Mouse (Mus musculus) kidney, embryonic 15.5 days (tissue): Measurements from ENCODE around the gene Zfp981. TPM values are rescaled to one million over a fixed set of nuclear protein-coding genes. Genes with fewer than 3 reads are reported as not detected.
"Not testable (repeated sequence)": the region's sequence is repeated elsewhere in the genome, so short reads cannot be mapped to it uniquely, and the experiment has no call there.

Source experiments
- ATAC-seq: fragments of 200-750 bp; cut with Nextera tagmentation; replicated peaks from 2 replicates; pipeline ENCODE4 v1.8.0; 2017; ENCODE audit warnings: moderate TSS enrichment; ENCODE audit not compliant: low FRiP score
- H3K27ac ChIP-seq: fragments of 300-500 bp; sonication (generic); 2 replicates; pipeline ENCODE4 v1.5.1; 2015; ENCODE audit warnings: mild to moderate bottlenecking, inconsistent platforms
- H3K27me3 ChIP-seq: fragments of 300-500 bp; sonication (generic); 2 replicates; pipeline ENCODE4 v1.6.1; 2015; ENCODE audit warnings: inconsistent platforms
- H3K36me3 ChIP-seq: fragments of 300-500 bp; sonication (generic); 2 replicates; pipeline ENCODE4 v1.6.1; 2015; ENCODE audit warnings: inconsistent platforms
- H3K4me1 ChIP-seq: fragments of 300-500 bp; sonication (generic); 2 replicates; pipeline ENCODE4 v1.6.1; 2015; ENCODE audit warnings: inconsistent platforms
- H3K4me2 ChIP-seq: fragments of 300-500 bp; sonication (generic); 2 replicates; pipeline ENCODE4 v1.6.1; 2015; ENCODE audit warnings: moderate library complexity, mild to moderate bottlenecking, inconsistent platforms
- H3K4me3 ChIP-seq: fragments of 300-500 bp; sonication (generic); replicated peaks from 2 replicates; pipeline ENCODE4 v1.5.1; 2015; ENCODE audit warnings: mild to moderate bottlenecking, inconsistent platforms
- H3K9ac ChIP-seq: fragments of 300-500 bp; sonication (generic); 2 replicates; pipeline ENCODE4 v1.6.1; 2015; ENCODE audit warnings: mild to moderate bottlenecking, inconsistent platforms
- H3K9me3 ChIP-seq: fragments of 300-500 bp; sonication (generic); replicated peaks from 2 replicates; pipeline ENCODE4 v1.6.1; 2016; ENCODE audit warnings: inconsistent platforms
- WGBS: fragments of 180-500 bp; shearing (Covaris S2); methylation state at CpG from one replicate; pipeline ENCODE4 v1.1.7; 2015; ENCODE audit warnings: mixed read lengths; 5-methylcytosine and 5-hydroxymethylcytosine counted together
- polyA plus RNA-seq: library from polyadenylated mRNA; unstranded; fragments of >200 nt; fragmentation: Nextera tagmentation; extraction: Ambion mirVana; gene quantifications from 2 replicates; pipeline ENCODE4 v1.2.1, GENCODE M21; 2015

Zfp981 gene
- 0.06 TPM in 1 of 2 replicates, not detected in the other for polyA plus RNA-seq

- not testable (repeated sequence) for H3K4me2 ChIP-seq, ATAC-seq, H3K4me1 ChIP-seq, H3K9ac ChIP-seq, H3K36me3 ChIP-seq, H3K27me3 ChIP-seq, H3K27ac ChIP-seq, H3K4me3 ChIP-seq
- WGBS = 88% methylated on average over 4 of the region's 4 CpGs
- H3K9me3 ChIP-seq = peaks cover 31% of the 10 kb centered on the region
Observed at GRCm38 (mm10) chr4:146501727-146502126, at the start of gene Zfp981. Zfp981 (plus strand) TSS chr4:146502027.

- not testable (repeated sequence) for H3K4me2 ChIP-seq, H3K27me3 ChIP-seq, H3K4me1 ChIP-seq, ATAC-seq, H3K9ac ChIP-seq, H3K4me3 ChIP-seq, H3K36me3 ChIP-seq, H3K27ac ChIP-seq
- 84% methylated on average over 2 of the region's 2 CpGs for WGBS
- H3K9me3 ChIP-seq = peaks cover 58% of the 10 kb centered on the region
Observed at GRCm38 (mm10) chr4:146452576-146452975, 49.3 kb upstream of the Zfp981 start.

GRCm38 (mm10) chr4:146454170-146454569 is 47.7 kb upstream of the Zfp981 start:
- not testable (repeated sequence) for ATAC-seq, H3K4me2 ChIP-seq, H3K9ac ChIP-seq, H3K4me3 ChIP-seq, H3K27ac ChIP-seq, H3K4me1 ChIP-seq, H3K36me3 ChIP-seq, H3K27me3 ChIP-seq
- 59% methylated on average over 1 of the region's 1 CpGs for WGBS
- H3K9me3 ChIP-seq = peaks cover 54% of the 10 kb centered on the region

- Histone ChIP-seq H3K9me3 (peaks cover 56% of the 10 kb centered on the region), H3K4me1 (no peaks in the 10 kb centered on the region), H3K36me3 (no peaks in the 10 kb centered on the region), H3K27me3 (no peaks in the 10 kb centered on the region), H3K4me3 (no peak overlapping the region), H3K9ac (no peak overlapping the region), H3K27ac (no peak overlapping the region), H3K4me2 (no peak overlapping the region)
- peak; percentile 23 for ATAC-seq
- WGBS = 48% methylated on average over 2 of the region's 2 CpGs
Observed at GRCm38 (mm10) chr4:146454896-146455295, 46.9 kb upstream of the Zfp981 start.

GRCm38 (mm10) chr4:146455321-146455721 is 46.5 kb upstream of the Zfp981 start:
- Histone ChIP-seq H3K36me3 (no peaks in the 10 kb centered on the region), H3K27ac (no peak overlapping the region), H3K4me2 (no peak overlapping the region), H3K4me3 (no peak overlapping the region), H3K9me3 (peaks cover 58% of the 10 kb centered on the region), H3K27me3 (no peaks in the 10 kb centered on the region), H3K9ac (no peak overlapping the region), H3K4me1 (no peaks in the 10 kb centered on the region)
- 96% methylated on average over 7 of the region's 7 CpGs for WGBS
- peak; percentile 66 for ATAC-seq

GRCm38 (mm10) chr4:146456061-146456726 is 45.6 kb upstream of the Zfp981 start:
- Histone ChIP-seq H3K9ac (no peak overlapping the region), H3K9me3 (peaks cover 61% of the 10 kb centered on the region), H3K36me3 (no peaks in the 10 kb centered on the region), H3K27ac (no peak overlapping the region), H3K4me3 (no peak overlapping the region), H3K4me1 (no peaks in the 10 kb centered on the region), H3K4me2 (no peak overlapping the region), H3K27me3 (no peaks in the 10 kb centered on the region)
- 71% methylated on average over 4 of the region's 4 CpGs for WGBS
- ATAC-seq = no peak

GRCm38 (mm10) chr4:146457126-146457525 is 44.7 kb upstream of the Zfp981 start:
- H3K27me3 ChIP-seq = no peaks in the 10 kb centered on the region
- no peak overlapping the region for H3K9ac ChIP-seq
- H3K9me3 ChIP-seq = peaks cover 61% of the 10 kb centered on the region
- H3K4me3 ChIP-seq = no peak overlapping the region
- no peaks in the 10 kb centered on the region for H3K4me1 ChIP-seq
- 73% methylated on average over 2 of the region's 2 CpGs for WGBS
- no peaks in the 10 kb centered on the region for H3K36me3 ChIP-seq
- no peak for ATAC-seq
- no peak overlapping the region for H3K27ac ChIP-seq
- H3K4me2 ChIP-seq = no peak overlapping the region

- Histone ChIP-seq H3K4me1 (no peaks in the 10 kb centered on the region), H3K4me2 (no peak overlapping the region), H3K27ac (no peak overlapping the region), H3K36me3 (no peaks in the 10 kb centered on the region), H3K9ac (no peak overlapping the region), H3K4me3 (no peak overlapping the region), H3K9me3 (peaks cover 58% of the 10 kb centered on the region), H3K27me3 (no peaks in the 10 kb centered on the region)
- WGBS = 82% methylated on average over 1 of the region's 1 CpGs
- peak; percentile 20 for ATAC-seq
Observed at GRCm38 (mm10) chr4:146457720-146458119, 44.1 kb upstream of the Zfp981 start.

- not testable (repeated sequence) for H3K27me3 ChIP-seq, H3K4me3 ChIP-seq, H3K9ac ChIP-seq, H3K4me1 ChIP-seq, H3K27ac ChIP-seq, H3K36me3 ChIP-seq, H3K4me2 ChIP-seq, ATAC-seq
- peaks cover 52% of the 10 kb centered on the region for H3K9me3 ChIP-seq
- 82% methylated on average over 5 of the region's 5 CpGs for WGBS
Observed at GRCm38 (mm10) chr4:146459822-146460221, 42.0 kb upstream of the Zfp981 start.

GRCm38 (mm10) chr4:146460685-146461084 is 41.1 kb upstream of the Zfp981 start:
- peak; percentile 41; the same call in 1 of the 2 replicates for ATAC-seq
- peaks cover 50% of the 10 kb centered on the region for H3K9me3 ChIP-seq
- H3K4me3 ChIP-seq, H3K9ac ChIP-seq, H3K4me1 ChIP-seq, H3K27me3 ChIP-seq, H3K36me3 ChIP-seq, H3K4me2 ChIP-seq, H3K27ac ChIP-seq: not testable (repeated sequence)
- 83% methylated on average over 5 of the region's 5 CpGs for WGBS

GRCm38 (mm10) chr4:146463649-146464351 is 38.0 kb upstream of the Zfp981 start:
- H3K4me2 ChIP-seq, ATAC-seq, H3K4me3 ChIP-seq, H3K27me3 ChIP-seq, H3K27ac ChIP-seq, H3K4me1 ChIP-seq, H3K9ac ChIP-seq, H3K36me3 ChIP-seq: not testable (repeated sequence)
- WGBS = 92% methylated on average over 19 of the region's 19 CpGs
- peaks cover 25% of the 10 kb centered on the region for H3K9me3 ChIP-seq

- not testable (repeated sequence) for H3K9ac ChIP-seq, H3K4me3 ChIP-seq, H3K27me3 ChIP-seq, H3K4me2 ChIP-seq, H3K27ac ChIP-seq, H3K4me1 ChIP-seq
- 93% methylated on average over 11 of the region's 12 CpGs for WGBS
- Histone ChIP-seq H3K9me3 (peaks cover 21% of the 10 kb centered on the region), H3K36me3 (peaks cover 11% of the 10 kb centered on the region)
- ATAC-seq = 0 out of 2 replicates have a peak, but pooled peaks have one; percentile 46
Observed at GRCm38 (mm10) chr4:146469984-146470383, 31.8 kb upstream of the Zfp981 start.
